Mouse (Mus musculus): ENCODE measurements around the gene Snx1. TPM values are rescaled to one million over a fixed set of nuclear protein-coding genes. Genes with fewer than 3 reads are reported as not detected.

Snx1 gene
- polyA plus RNA-seq, 1 experiment from 2014 or later: 124 TPM

DNA sequence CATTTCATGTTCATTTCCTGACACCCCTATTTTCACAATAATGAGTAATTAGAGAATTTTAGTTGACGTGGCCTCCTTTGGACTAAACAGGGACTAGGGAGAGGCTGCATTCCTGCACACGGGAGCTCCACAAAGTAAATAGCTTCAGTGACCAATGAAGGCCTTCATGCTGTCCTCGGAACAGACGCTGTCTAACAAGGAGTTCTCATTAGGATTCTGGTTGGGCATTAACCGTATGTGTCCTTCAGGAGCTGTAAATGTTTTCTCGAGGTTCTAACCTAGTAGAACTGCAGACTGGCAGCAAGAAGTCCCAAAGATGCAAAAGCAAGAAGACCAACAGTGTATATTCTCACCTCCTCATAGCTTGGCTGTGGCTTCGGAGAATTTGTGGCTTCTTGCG, 21.2 kb downstream of the Snx1 start:
- 88% methylated on average over 8 of the region's 8 CpGs for WGBS
- H3K4me3 ChIP-seq: no peak overlapping the region

DNA sequence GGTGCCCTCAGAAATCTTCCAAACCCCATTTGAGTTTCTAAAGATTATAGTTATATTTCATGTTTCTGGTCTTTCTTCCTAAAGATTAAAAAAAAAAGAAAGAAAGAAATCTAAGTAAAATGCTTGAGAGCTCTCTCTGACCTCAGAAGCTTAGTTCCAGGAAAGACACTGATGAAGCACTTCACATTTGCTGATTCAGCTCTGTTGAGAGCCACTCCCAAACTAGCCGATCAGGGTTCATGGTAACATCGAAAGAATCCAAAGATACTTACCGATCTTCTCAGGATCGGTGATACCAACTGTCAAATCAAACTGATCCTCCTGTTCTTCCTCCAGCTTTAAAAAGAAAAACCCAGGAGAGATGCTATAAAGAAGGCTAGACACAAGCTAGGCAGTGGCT, 21.8 kb downstream of the Snx1 start:
- 96% methylated on average over 4 of the region's 4 CpGs for WGBS

More for the DNA sequence above, 21.2 kb downstream of the Snx1 start:
- peaks cover 3% of the 10 kb centered on the region; the same call in 1 of the 2 replicates for H3K4me1 ChIP-seq
- no peak overlapping the region for H3K9ac ChIP-seq
- no peak for ATAC-seq
- H3K27me3 ChIP-seq: no peaks in the 10 kb centered on the region
- H3K9me3 ChIP-seq (replicated peaks): no peaks in the 10 kb centered on the region
- no peak overlapping the region for H3K27ac ChIP-seq
- H3K36me3 ChIP-seq (ENCODE audit: poor library complexity, severe bottlenecking): peaks cover 82% of the 10 kb centered on the region
- H3K4me2 ChIP-seq: no peak overlapping the region

DNA sequence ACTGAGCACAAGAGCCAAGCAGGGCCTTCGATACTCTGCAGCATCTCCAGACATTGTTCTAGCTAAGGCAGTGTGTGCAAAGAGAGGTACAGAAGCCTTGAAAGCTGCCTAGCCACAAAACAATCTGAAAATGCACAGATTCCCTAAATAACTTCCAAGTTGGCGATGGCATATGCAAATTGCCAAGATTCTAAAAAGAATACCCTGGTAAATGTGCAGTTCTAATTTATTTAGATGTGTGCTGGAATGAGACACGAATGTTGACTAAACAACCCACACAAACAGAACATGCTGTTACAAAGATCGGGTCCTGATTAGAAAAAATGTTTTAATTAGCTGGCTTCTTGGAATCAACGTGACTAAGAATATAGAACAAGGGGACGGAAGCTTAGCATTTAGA, 23.7 kb downstream of the Snx1 start:
- ATAC-seq: no peak
- Histone ChIP-seq H3K4me1 (no peaks in the 10 kb centered on the region), H3K4me2 (no peak overlapping the region), H3K9me3 (replicated peaks) (no peaks in the 10 kb centered on the region), H3K4me3 (no peak overlapping the region), H3K27ac (no peak overlapping the region), H3K9ac (no peak overlapping the region), H3K27me3 (no peaks in the 10 kb centered on the region), H3K36me3 (ENCODE audit: poor library complexity, severe bottlenecking) (peaks cover 81% of the 10 kb centered on the region)
- 90% methylated on average over 6 of the region's 6 CpGs for WGBS

More for the DNA sequence above, 21.8 kb downstream of the Snx1 start:
- Histone ChIP-seq H3K4me1 (no peaks in the 10 kb centered on the region), H3K27ac (no peak overlapping the region), H3K4me3 (no peak overlapping the region), H3K4me2 (no peak overlapping the region), H3K9ac (no peak overlapping the region), H3K36me3 (ENCODE audit: poor library complexity, severe bottlenecking) (peaks cover 84% of the 10 kb centered on the region), H3K9me3 (replicated peaks) (no peaks in the 10 kb centered on the region), H3K27me3 (no peaks in the 10 kb centered on the region)
- ATAC-seq: no peak

DNA sequence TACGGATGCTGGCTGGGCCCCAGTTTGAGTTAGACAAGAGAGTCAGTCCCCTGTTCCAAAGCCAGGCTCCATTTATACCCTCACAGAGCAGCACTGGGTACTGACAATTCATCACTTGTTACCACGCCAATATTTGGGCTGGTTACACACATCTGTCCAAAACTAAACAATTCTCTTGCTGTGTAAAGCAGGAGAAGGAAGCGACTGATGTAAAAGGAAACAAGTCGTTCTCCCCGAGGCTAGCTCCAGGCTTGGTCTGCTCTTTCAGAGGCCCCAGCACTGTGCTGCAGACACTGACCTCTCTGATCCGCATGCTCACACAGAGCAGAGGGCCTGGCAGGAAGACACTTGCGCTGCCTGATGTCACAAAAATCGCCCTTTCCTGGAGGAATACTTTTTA, 24.8 kb downstream of the Snx1 start:
- no peak for ATAC-seq
- Histone ChIP-seq H3K9me3 (replicated peaks) (no peaks in the 10 kb centered on the region), H3K4me2 (no peak overlapping the region), H3K27me3 (no peaks in the 10 kb centered on the region), H3K27ac (no peak overlapping the region), H3K4me1 (no peaks in the 10 kb centered on the region), H3K9ac (no peak overlapping the region), H3K4me3 (no peak overlapping the region), H3K36me3 (ENCODE audit: poor library complexity, severe bottlenecking) (peaks cover 80% of the 10 kb centered on the region)
- whole genome bisulfite sequencing: 86% methylated on average over 8 of the region's 8 CpGs

DNA sequence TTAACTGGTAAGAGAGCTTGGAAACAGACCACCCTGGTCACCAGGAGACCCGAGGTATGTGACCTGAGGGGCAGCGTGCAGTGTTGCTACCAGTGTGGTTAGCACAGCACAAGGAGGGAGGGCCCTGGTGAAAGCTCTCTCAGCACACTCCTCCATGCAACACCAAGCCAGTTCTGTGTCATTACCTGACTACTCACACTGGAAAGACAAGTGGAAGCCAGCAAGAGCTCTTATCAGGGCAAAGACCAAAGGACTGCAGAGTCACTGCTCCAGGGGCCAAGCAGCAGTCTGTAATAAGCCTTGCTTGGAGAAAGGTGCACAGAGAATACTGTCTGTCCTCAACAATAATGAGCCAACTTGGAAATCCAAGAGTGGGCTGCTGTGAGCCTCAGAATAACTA, 33.7 kb downstream of the Snx1 start:
- Histone ChIP-seq H3K27ac (no peak overlapping the region), H3K4me2 (no peak overlapping the region)
- ATAC-seq: no peak

DNA sequence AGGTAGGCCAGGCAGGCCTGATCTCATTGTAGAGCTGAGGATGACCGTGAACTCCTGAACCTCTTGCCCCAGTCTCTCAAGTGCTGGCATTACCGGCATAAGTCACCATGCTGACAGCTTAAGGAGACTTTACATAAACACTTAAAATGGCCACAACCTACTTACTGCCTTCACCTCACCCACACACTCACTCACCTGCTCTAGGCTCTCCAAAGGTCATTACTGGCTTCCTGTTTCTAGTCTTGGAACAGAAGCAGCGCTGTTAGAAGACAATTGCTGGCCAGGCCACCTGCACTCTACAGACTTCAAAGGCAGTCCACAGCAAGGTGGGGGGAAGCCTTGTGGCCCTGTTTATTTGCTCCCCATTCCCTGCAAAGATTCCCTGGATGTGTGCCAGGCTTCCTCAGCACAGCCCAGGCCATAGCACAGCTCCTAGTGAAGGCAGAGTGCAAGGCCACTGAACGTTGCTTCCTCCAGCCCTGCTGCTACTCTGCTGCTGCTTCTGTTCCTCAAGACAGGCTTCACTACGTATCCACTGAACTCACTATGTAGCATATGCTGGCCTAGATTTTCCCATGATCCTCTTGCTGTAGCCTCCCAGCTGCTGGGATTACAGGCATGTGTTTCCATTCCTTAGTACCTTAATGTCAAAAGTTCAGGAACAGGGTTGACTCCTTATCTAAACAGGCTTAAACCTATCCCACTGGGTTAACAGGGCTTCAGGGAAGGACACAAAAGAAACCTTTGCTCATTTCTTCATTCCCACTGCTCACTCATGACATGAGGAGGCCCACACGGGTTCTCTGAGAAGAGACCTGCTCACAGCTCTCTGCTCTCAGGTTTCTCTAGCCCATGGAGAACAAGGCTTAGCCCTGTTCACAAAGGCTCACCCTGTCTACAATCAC, 34.8 kb downstream of the Snx1 start:
- WGBS: 82% methylated on average over 6 of the region's 6 CpGs
- Histone ChIP-seq H3K27me3 (no peaks in the 10 kb centered on the region), H3K4me2 (no peak overlapping the region), H3K27ac (no peak overlapping the region), H3K4me3 (no peak overlapping the region), H3K9ac (no peak overlapping the region), H3K4me1 (no peaks in the 10 kb centered on the region), H3K36me3 (ENCODE audit: poor library complexity, severe bottlenecking) (peaks cover 96% of the 10 kb centered on the region), H3K9me3 (replicated peaks) (no peaks in the 10 kb centered on the region)
- no peak for ATAC-seq

More for the DNA sequence above, 33.7 kb downstream of the Snx1 start:
- Histone ChIP-seq H3K9ac (no peak overlapping the region), H3K36me3 (ENCODE audit: poor library complexity, severe bottlenecking) (peaks cover 96% of the 10 kb centered on the region), H3K4me1 (no peaks in the 10 kb centered on the region), H3K9me3 (replicated peaks) (no peaks in the 10 kb centered on the region), H3K4me3 (no peak overlapping the region), H3K27me3 (no peaks in the 10 kb centered on the region)
- WGBS: 86% methylated on average over 2 of the region's 2 CpGs

DNA sequence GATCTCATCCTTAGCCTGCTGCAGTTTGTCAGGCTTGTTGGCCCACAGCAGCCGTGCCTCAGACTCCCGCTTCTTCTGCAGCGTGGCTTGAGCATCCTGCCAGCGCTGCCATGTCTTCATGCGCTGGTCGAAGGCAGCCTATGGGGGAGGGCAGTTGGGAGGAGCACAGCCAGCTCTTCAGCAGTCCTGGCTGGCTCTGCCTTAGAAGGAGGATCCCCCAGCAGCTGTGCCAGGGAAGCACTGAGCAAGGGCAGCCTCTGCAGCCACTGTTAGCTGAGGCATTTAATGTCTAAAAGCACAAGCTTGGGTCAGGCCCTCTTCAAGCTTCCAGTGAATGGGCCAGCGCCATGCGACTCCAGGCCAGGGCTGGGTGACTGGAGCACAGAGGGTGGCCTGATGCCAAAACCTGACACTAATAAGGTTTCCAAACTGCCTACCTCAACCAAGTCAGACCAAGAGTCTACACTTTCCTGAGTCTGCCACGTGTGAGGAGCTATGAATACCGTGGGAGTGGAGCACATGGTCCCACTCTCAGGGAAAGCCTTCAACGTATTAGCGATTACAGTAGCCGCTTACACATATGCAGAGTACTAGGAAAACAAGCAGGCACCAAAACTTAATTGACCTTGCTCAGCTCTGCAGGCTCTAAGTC, 35.7 kb downstream of the Snx1 start:
- Histone ChIP-seq H3K9ac (no peak overlapping the region), H3K4me2 (no peak overlapping the region), H3K9me3 (replicated peaks) (no peaks in the 10 kb centered on the region), H3K27ac (no peak overlapping the region), H3K4me3 (no peak overlapping the region), H3K27me3 (no peaks in the 10 kb centered on the region), H3K4me1 (no peaks in the 10 kb centered on the region), H3K36me3 (ENCODE audit: poor library complexity, severe bottlenecking) (peaks cover 97% of the 10 kb centered on the region)
- no peak for ATAC-seq
- 90% methylated on average over 13 of the region's 13 CpGs for WGBS

DNA sequence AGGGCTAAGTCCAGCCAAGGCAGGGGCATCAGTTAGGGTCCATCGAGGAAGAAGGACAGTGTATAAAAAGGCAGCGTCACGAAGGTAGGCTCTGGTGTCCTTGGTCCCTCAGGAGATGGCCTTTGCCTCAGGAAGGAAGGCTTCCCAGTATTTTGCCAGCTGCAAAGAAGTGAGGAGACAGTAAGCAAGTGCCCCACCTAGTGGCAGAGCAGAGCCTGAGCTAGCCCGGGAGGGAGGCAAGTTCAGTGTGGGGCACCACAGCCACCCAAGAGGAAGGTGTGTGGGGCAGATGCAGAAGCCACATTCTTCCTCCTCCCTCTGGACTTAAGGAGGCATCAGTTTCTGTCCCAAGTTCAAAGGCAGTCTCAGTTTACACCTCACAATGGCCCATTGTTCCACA, 38.0 kb downstream of the Snx1 start:
- H3K36me3 ChIP-seq (ENCODE audit: poor library complexity, severe bottlenecking): peaks cover 74% of the 10 kb centered on the region
- 41% methylated on average over 4 of the region's 4 CpGs for WGBS
- H3K4me1 ChIP-seq: no peaks in the 10 kb centered on the region
- no peak overlapping the region for H3K4me3 ChIP-seq
- H3K27me3 ChIP-seq: no peaks in the 10 kb centered on the region
- H3K9ac ChIP-seq: no peak overlapping the region
- no peak overlapping the region for H3K4me2 ChIP-seq
- H3K9me3 ChIP-seq (replicated peaks): no peaks in the 10 kb centered on the region
- no peak for ATAC-seq
- H3K27ac ChIP-seq: no peak overlapping the region

DNA sequence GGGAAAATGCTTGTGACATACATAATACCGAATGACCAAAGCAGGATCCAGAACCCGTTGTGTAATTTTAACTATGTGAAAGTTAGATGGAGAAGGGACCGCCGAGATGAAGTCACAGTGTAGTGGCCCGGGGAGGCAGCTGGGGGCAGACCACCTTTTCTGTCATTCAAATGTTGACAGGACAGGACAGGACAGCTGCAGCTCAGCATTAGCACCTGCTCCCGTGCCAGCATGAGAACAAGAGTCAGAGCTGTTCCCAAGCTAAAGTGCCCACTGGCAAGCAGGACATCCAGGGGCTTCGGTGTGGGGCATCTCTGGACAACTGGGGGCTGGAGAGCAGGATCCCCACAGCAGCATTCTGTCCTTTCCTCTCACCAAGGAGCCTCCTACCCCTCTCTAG, 39.3 kb downstream of the Snx1 start:
- H3K27me3 ChIP-seq: no peaks in the 10 kb centered on the region
- no peak overlapping the region for H3K4me3 ChIP-seq
- whole genome bisulfite sequencing: 91% methylated on average over 7 of the region's 7 CpGs
- no peak for ATAC-seq
- no peak overlapping the region for H3K4me2 ChIP-seq
- no peaks in the 10 kb centered on the region for H3K9me3 ChIP-seq (replicated peaks)
- H3K4me1 ChIP-seq: no peaks in the 10 kb centered on the region
- no peak overlapping the region for H3K27ac ChIP-seq
- H3K9ac ChIP-seq: no peak overlapping the region
- H3K36me3 ChIP-seq (ENCODE audit: poor library complexity, severe bottlenecking): peaks cover 60% of the 10 kb centered on the region

DNA sequence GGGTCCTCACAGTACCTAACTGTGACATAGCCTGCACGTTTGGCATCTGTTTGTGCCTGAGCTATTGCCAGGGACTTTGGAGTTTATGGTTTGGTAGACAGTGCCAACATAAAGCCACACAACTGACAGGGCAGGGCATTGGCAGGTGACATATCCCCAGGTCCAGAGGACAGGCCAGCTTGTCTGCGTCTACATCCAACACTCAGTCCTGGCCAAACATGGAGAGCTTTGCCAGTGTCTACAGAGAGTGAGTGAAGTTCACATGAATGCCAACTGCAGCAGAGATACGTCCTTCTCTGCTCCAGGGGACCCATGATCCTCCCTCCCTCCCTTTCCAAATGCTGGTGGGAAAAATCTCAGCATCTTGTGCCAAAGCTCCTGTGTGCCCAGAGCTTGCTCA, 42.2 kb downstream of the Snx1 start:
- no peaks in the 10 kb centered on the region for H3K27me3 ChIP-seq
- peaks cover 33% of the 10 kb centered on the region for H3K36me3 ChIP-seq (ENCODE audit: poor library complexity, severe bottlenecking)
- WGBS: 96% methylated on average over 3 of the region's 3 CpGs
- ATAC-seq: no peak
- no peak overlapping the region for H3K9ac ChIP-seq
- no peak overlapping the region for H3K4me3 ChIP-seq
- H3K4me1 ChIP-seq: no peaks in the 10 kb centered on the region
- no peak overlapping the region for H3K4me2 ChIP-seq
- no peak overlapping the region for H3K27ac ChIP-seq
- no peaks in the 10 kb centered on the region for H3K9me3 ChIP-seq (replicated peaks)

DNA sequence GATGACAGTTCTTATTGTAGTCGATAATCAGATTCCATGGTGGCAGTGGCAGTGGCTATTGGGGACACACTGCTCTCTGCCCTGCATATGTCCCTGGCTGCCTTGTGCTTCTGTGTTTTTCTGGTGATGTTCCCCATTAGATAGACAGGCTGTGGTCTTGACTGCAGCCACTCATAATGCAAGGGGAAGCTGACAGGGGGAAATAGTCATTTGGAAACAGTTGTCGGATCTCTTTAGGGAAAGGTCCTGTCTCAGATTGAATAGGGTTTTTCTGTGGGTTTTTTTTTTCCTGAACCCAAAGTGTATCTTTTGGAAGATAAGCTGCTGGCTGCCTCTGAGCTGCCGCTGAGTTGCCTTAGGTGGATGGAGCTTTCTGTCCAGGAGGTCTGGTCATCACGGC, 44.4 kb downstream of the Snx1 start:
- Histone ChIP-seq H3K27me3 (no peaks in the 10 kb centered on the region), H3K4me1 (peaks cover 8% of the 10 kb centered on the region), H3K36me3 (ENCODE audit: poor library complexity, severe bottlenecking) (peaks cover 12% of the 10 kb centered on the region), H3K9me3 (replicated peaks) (no peaks in the 10 kb centered on the region), H3K4me3 (no peak overlapping the region), H3K4me2 (no peak overlapping the region), H3K27ac (no peak overlapping the region), H3K9ac (no peak overlapping the region)
- 86% methylated on average over 4 of the region's 4 CpGs for WGBS
- no peak for ATAC-seq

DNA sequence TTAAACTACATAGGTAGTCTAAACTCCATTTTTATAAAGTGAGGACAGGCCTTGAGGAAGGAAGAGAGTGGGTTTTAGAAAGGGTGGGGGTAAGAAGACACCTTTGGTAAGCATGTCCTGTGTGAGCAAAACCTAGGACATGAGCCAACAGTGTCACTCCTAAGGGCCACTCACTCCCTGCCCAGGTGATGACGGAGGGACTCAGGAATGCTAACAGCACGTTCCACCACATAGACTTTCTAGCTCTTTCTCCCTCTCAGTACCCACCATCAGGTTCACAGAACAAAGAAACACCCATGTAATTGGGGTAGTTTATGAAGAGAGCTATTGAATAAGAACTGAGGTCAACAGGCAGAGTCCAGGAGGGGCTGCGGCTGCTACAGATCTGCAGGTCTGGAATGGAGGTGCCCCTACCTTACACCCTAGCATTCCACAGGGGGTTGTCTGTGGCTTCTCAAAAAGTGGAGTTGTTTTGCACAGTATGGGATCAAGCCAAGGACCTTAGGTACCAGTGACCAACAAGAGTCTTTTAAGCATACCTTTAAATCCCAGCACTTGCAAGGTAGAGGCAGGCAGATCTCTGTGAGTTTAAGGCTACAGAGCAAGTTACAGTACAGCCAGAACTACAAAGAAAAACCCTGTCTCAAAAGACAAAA, 45.5 kb downstream of the Snx1 start:
- Histone ChIP-seq H3K27me3 (no peaks in the 10 kb centered on the region), H3K4me2 (no peak overlapping the region), H3K9ac (no peak overlapping the region), H3K4me3 (no peak overlapping the region), H3K36me3 (ENCODE audit: poor library complexity, severe bottlenecking) (peaks cover 2% of the 10 kb centered on the region; the same call in 1 of the 2 replicates), H3K4me1 (peaks cover 8% of the 10 kb centered on the region), H3K9me3 (replicated peaks) (no peaks in the 10 kb centered on the region), H3K27ac (no peak overlapping the region)
- 78% methylated on average over 3 of the region's 3 CpGs for WGBS
- no peak for ATAC-seq

Data from forebrain, embryonic 13.5 days (tissue).